Mouse (Mus musculus): ENCODE results near the gene Xpo1.
"Not testable (repeated sequence)": the region's sequence is repeated elsewhere in the genome, so short reads cannot be mapped to it uniquely, and the experiment has no call there.

The Xpo1 gene

DNA sequence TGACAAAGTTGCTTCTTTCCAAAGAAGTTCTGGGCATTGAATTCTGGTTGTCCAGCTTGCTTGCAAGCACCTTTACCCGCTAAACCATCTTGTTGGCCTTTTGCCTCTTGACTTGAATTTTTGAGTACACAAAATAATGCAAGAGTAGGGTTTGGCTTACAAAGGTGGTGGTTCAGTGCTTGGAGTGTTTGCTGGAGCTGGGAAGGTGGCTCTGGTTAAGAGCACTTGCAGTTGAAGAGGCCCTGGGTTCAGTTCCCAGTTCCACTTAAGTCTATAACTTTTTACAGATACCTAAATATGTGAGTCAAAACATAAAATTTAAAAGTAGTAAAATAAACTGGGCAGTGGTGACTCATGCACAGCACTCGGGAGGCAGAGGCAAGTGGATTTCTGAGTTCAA lies 42.5 kb downstream of the Xpo1 start:
- no peak for DNase-seq (ENCODE audit: low read depth)

DNA sequence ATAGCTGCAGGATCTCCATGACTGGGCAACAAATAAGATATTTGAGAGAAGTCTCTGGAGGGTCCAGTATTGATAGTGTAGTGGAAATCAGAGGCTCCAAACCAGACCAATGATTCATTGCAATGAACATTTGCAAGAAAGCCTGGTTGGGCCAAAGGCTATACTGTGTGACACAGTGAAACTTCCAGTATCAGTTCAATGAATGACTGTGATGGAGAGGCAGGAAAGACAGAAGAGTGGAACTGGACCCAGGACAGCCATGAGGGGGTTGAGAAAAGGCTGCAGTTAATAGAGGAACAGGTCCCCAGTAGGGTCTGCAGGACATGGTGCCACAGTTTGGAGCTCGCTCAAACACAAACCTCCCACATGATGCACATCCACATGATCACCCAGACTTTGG lies 44.1 kb downstream of the Xpo1 start:
- DNase-seq (ENCODE audit: low read depth) = no peak

DNA sequence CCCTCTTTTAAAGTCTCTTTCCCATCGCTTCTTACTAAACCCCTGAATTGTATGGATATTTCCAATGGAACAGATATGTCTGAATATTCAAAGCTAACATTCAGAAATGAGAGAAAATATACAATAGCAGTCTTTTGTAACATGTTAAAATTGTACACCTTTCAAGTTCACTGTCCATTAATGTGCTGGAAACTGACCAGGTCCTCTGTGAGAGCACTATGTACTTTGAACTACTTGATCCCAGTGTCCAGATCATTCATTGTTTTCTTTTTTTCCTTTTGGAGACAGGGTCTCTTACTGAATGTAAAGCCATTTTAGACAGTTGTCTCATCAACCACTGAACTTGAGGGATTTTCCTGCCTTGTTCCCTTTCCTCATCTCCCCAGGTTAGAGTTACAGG lies 47.3 kb downstream of the Xpo1 start:
- no peak for DNase-seq (ENCODE audit: low read depth)

DNA sequence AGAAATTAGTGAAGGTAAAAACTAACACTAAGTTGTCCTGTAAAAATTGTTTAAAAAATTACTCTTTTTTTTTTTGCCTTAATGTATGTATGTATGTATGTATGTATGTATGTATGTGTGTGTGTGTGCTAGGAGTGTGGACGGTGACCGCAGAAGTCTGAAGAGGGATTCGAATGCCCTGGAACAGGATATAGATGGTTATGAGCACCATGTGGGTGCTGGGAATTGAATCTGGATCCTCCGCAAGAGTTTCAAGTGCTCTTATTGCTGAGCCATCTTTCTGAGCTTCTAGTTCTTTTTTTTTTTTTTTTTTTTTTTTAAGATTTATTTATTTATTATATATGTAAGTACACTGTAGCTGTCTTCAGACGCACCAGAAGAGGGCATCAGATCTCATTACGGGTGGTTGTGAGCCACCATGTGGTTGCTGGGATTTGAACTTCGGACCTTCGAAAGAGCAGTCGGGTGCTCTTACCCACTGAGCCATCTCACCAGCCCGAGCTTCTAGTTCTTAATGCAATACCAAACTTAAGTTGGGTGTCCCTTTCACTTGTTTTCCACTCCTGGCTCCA lies 49.3 kb downstream of the Xpo1 start:
- not testable (repeated sequence) for DNase-seq (ENCODE audit: low read depth)

DNA sequence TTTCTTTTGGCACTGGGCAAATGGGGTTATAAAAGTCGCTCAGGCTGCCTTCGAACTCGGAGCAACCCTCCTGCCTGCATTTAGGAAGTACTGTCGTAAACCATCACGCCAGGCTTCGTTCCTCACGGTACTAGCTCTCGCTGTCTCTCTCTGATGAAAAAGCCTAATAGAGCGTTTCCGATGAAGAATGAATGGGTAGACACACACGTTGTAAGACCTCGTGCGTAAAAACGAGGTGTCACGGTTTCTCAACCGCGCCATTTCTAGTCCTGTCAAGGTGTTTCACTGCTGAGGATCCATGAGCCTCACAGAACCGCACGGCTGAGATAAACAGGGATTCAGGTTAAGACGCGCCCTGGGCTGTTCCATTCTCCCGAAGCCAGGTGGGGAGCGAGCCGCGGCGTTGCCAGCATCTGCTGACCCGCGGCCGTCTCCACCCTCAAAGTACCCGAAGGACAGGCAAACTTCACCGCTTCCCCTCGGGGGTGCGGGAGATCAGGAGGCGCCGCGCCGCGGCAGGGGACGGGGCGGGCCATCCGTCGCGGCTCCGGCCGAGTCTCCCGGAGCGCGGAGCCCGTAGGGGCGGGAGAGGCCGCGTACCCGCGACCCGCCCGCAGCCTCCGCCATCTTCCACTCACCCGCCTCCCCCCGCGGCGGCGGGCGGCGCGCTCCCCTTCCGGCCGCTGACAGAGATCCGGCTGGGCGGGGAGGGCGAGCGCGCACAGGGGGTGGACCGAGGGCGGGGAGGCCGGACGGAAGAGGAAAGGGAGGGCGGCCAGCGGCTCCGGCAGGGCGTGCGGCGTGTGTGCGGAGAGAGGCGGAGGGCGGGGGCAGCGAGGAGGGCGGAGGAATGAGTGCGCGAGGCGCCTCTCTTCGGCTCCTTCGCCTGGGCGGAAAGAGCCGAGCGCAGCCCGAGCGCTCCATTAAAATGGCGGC lies 50.1 kb downstream of the Xpo1 start:
- DNase-seq (ENCODE audit: low read depth) = peak; percentile 88

DNA sequence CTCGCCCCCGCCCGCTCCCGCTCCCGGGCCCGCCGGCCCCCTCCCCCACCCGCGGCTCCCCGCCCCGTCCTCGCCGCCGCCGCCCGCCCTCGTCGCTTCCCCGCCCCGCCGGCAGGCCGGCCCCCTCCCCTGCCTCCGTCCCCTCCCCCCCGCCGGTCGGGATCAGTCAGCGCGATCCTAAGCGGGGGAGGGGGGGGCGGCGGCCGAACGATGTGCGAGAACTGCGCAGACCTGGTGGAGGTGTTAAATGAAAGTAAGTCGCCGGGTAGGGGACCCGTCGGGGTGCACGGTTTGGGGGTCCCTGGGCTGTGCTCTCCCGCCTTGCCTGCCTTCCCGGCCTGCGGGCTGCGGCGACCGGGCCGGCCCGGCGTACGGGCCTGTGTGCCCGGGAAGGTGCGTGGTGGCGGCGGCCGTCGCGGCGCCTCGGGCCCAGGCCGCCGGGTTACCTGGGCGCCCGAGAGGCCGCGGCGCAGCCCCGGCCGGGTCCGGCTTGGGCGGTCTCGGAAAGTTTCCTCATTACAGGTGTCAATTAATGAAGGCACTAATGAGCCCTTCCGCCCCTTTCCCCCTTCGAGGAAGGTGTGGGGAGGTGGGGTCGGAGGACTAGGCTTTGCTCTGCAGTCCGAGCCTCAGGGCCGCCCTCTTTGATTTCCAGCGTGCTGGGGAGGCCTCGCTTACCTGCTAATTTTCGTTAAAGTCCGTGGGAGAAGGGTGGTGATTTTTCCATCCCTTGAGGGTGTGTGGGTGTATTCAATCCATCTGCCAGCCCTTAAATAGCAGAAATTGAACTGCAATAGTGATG lies 51.1 kb downstream of the Xpo1 start, which contains the start of gene Usp34:
TSS of gene Usp34 (plus strand) at position 132 of the 802 bp plus-strand sequence.
- DNase-seq (ENCODE audit: low read depth) = peak; percentile 31

DNA sequence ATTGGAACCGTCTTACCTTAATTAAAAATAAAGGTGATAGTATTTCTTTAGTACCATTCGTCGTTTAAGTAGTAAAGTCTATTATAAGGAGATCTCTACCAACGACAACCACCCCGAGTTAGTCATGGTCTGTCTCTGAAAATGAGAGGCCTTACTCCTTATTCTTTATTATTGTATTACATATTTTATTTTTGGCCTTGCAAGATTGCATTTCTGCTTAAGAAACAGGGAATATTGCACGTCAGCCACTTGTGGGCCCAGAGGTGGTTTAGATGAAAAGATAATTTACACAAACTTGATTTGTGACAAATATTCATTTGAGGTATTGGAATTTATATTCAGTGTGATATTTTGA lies 51.7 kb downstream of the Xpo1 start:
- DNase-seq (ENCODE audit: low read depth) = no peak

DNA sequence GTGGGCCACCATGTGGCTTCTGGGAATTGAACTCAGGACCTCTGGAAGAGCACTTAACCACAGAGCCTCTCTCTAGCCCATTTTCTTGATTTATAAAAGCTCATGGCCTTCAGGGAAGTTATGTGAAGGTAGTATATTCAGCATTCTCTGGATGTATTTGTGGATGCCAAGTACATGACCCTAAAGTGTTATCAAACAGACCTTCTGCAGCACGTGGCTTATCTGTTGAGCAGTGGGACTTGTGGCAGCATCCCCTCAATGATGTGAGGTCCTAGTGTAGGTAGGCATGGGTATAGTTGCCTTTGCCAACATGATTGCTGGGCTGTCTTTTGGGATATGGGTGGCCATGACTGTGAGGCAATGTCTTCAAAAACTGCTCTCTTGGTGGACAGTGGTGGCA lies 57.7 kb downstream of the Xpo1 start:
- DNase-seq (ENCODE audit: low read depth) = no peak

DNA sequence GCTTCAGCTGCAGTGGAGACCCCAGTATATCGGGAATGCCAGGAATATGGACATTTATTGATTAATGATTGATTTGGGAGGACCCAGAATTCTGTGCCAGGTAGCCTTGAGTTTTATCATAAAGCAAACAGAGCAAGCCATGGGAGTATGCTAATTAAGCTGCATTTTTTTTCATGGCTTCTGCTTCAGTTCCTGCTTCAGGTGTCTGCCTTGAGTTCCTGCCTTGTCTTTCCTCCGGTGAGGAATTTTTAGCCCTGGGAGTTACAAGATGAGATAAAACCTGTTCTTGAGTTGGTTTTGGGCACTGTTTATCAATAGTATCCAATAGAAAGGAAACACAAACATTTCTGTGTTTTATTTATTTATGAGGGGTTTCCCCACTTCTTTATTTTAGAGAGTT lies 73.6 kb downstream of the Xpo1 start:
- DNase-seq (ENCODE audit: low read depth) = no peak

DNA sequence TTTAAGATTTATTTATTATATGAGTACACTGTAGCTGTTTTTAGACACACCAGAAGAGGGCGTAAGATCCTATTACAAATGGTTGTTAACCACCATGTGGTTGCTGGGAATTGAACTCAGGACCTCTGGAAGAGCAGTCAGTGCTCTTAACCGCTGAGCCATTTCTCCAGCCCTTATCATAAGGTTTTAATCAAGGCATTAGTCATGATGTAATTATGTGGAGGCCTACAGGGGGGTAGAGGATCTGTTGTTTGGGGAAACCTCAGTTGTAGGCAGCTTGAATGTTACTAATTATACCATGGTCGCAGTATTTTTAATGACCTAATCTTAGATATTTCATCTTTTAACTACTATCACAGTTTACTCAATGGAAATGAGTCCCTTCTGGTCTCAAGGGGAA lies 76.3 kb downstream of the Xpo1 start:
- DNase-seq (ENCODE audit: low read depth) = no peak

DNA sequence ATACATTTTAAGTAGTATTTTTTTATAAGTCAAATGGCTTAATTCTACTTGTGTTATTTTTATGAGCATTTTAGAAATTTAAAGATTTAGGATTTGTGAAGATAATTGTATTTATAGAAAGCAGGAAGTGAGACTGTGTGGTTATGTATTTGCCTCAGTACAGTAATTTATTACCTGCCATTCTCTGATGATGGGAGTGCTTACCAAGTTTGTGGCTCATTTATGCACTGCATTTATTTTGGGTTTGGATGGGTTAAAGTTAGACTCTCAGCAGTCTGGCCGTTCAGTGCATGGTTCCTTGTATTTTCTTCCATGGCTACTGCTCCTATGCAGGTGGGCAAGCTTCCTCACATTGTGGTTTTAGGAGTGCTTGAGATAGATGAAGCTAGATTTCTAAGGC lies 79.3 kb downstream of the Xpo1 start:
- no peak for DNase-seq (ENCODE audit: low read depth)

All from c-Kit-positive CD71-negative TER-119-negative erythroid progenitor cells, embryonic 14.5 days (primary cell).